Mouse (Mus musculus) CH12.LX (cell line): ENCODE results near the gene Taok2. TPM values are rescaled to one million over a fixed set of nuclear protein-coding genes. Genes with fewer than 3 reads are reported as not detected.

Source experiments
- DNase-seq: peaks from one replicate; pipeline ENCODE4 v3.0.0-alpha.2; 2013; ENCODE audit errors: extremely low read depth
- H3K27ac ChIP-seq: 2 replicates; pipeline ENCODE4 v1.5.1; 2012; ENCODE audit warnings: low read depth, mild to moderate bottlenecking, control low read depth, moderate library complexity; ENCODE audit not compliant: insufficient read depth
- H3K27me3 ChIP-seq: replicated peaks from 2 replicates; pipeline ENCODE3; 2012; ENCODE audit warnings: inconsistent platforms
- H3K36me3 ChIP-seq, 2 experiments: replicated peaks in 1 of 2; 2 replicates each; pipeline versions ENCODE3 to v1.6.1; 2012; ENCODE audit warnings: inconsistent platforms in 1 of 2, low read length in 1 of 2, mild to moderate bottlenecking in 1 of 2, mixed read lengths in 1 of 2, moderate library complexity in 1 of 2; ENCODE audit not compliant: control insufficient read depth in 1 of 2, insufficient read depth in 1 of 2
- H3K4me1 ChIP-seq, 2 experiments: 2 replicates each; pipeline ENCODE4 v1.6.1; 2012; ENCODE audit warnings: inconsistent platforms in 1 of 2, moderate library complexity in 1 of 2; ENCODE audit not compliant: insufficient read depth in 2 of 2, control insufficient read depth in 1 of 2
- H3K4me2 ChIP-seq: 2 replicates; pipeline ENCODE4 v1.6.1; 2012; ENCODE audit warnings: low read depth, mild to moderate bottlenecking, control low read depth; ENCODE audit not compliant: poor library complexity, insufficient read depth, severe bottlenecking
- H3K4me3 ChIP-seq, 3 experiments: fragments of 150-350 bp in 1 of 3; sonication (generic) in 1 of 3; replicated peaks in 1 of 3; 2 replicates each; pipeline versions ENCODE3 to v1.5.1; 2011 to 2012; ENCODE audit warnings: low read depth in 2 of 3, low read length in 2 of 3, mild to moderate bottlenecking in 2 of 3, moderate library complexity in 2 of 3, control low read depth in 1 of 3, improper control_type of control experiment in 1 of 3, inconsistent platforms in 1 of 3, mixed read lengths in 1 of 3; ENCODE audit not compliant: poor library complexity in 1 of 3
- H3K79me2 ChIP-seq: replicated peaks from 2 replicates; pipeline ENCODE4 v1.6.1; 2012; ENCODE audit warnings: mild to moderate bottlenecking, moderate library complexity; ENCODE audit not compliant: control insufficient read depth, poor library complexity, insufficient read depth, severe bottlenecking; ENCODE audit errors: extremely low read depth
- H3K9ac ChIP-seq: 2 replicates; pipeline ENCODE4 v1.6.1; 2012; ENCODE audit warnings: low read depth, mild to moderate bottlenecking, control low read depth, moderate library complexity; ENCODE audit not compliant: insufficient read depth
- H3K9me3 ChIP-seq: replicated peaks from 2 replicates; pipeline ENCODE3; 2012; ENCODE audit warnings: low read length, inconsistent platforms, mixed read lengths
- BHLHE40 ChIP-seq: IDR thresholded peaks from 2 replicates; pipeline ENCODE4 v1.6.1; 2011; ENCODE audit warnings: mild to moderate bottlenecking, low read depth, low read length, improper control_type of control experiment
- CHD2 ChIP-seq: IDR thresholded peaks from 2 replicates; pipeline ENCODE4 v1.6.1; 2011; ENCODE audit warnings: low read length, improper control_type of control experiment
- CTCF ChIP-seq, 2 experiments: IDR thresholded peaks in 1 of 2; conservative IDR thresholded peaks in 1 of 2; 2 replicates each; pipeline ENCODE4 v1.5.1; 2011 to 2012; ENCODE audit warnings: low read depth in 2 of 2, low read length in 2 of 2, improper control_type of control experiment in 1 of 2, inconsistent platforms in 1 of 2, mild to moderate bottlenecking in 1 of 2, moderate library complexity in 1 of 2
- ELF1 ChIP-seq: IDR thresholded peaks from 2 replicates; pipeline ENCODE4 v1.6.1; 2014; ENCODE audit warnings: low read depth, mild to moderate bottlenecking, inconsistent platforms, low read length, improper control_type of control experiment
- GABPA ChIP-seq: IDR thresholded peaks from 2 replicates; pipeline ENCODE4 v1.6.1; 2012; ENCODE audit warnings: low read depth, low read length, improper control_type of control experiment, inconsistent platforms; ENCODE audit not compliant: insufficient replicate concordance
- HCFC1 ChIP-seq: IDR thresholded peaks from 2 replicates; pipeline ENCODE4 v1.6.1; 2012; ENCODE audit warnings: low read depth, mild to moderate bottlenecking, inconsistent platforms, low read length, improper control_type of control experiment
- IRF4 ChIP-seq: IDR thresholded peaks from 2 replicates; pipeline ENCODE4 v1.6.1; 2014; ENCODE audit warnings: low read depth, mild to moderate bottlenecking, inconsistent platforms, low read length, improper control_type of control experiment
- JUN ChIP-seq: IDR thresholded peaks from 2 replicates; pipeline ENCODE4 v1.6.1; 2011; ENCODE audit warnings: low read depth, mild to moderate bottlenecking, low read length, improper control_type of control experiment, moderate library complexity; ENCODE audit not compliant: insufficient read depth
- JUND ChIP-seq: conservative IDR thresholded peaks from 2 replicates; pipeline ENCODE4 v1.6.1; 2011; ENCODE audit warnings: low read depth, low read length, improper control_type of control experiment
- KAT2A ChIP-seq: IDR thresholded peaks from 2 replicates; pipeline ENCODE4 v1.6.1; 2012; ENCODE audit warnings: low read length, improper control_type of control experiment, inconsistent platforms; ENCODE audit not compliant: insufficient replicate concordance
- MAFK ChIP-seq: IDR thresholded peaks from 2 replicates; pipeline ENCODE4 v1.6.1; 2011; ENCODE audit warnings: low read length, improper control_type of control experiment; ENCODE audit not compliant: insufficient replicate concordance
- MAX ChIP-seq: IDR thresholded peaks from 2 replicates; pipeline ENCODE4 v1.6.1; 2011; ENCODE audit warnings: low read length, improper control_type of control experiment
- MAZ ChIP-seq: IDR thresholded peaks from 2 replicates; pipeline ENCODE4 v1.6.1; 2012; ENCODE audit warnings: low read depth, mild to moderate bottlenecking, inconsistent platforms, low read length, improper control_type of control experiment, moderate library complexity
- MEF2A ChIP-seq: IDR thresholded peaks from 2 replicates; pipeline ENCODE4 v1.6.1; 2014; ENCODE audit warnings: low read depth, mild to moderate bottlenecking, inconsistent platforms, low read length, improper control_type of control experiment, borderline replicate concordance
- MXI1 ChIP-seq: IDR thresholded peaks from 2 replicates; pipeline ENCODE4 v1.6.1; 2011; ENCODE audit warnings: mild to moderate bottlenecking, low read depth, low read length, improper control_type of control experiment
- NELFE ChIP-seq: IDR thresholded peaks from 2 replicates; pipeline ENCODE4 v1.6.1; 2011; ENCODE audit warnings: low read depth, low read length, improper control_type of control experiment
- NRF1 ChIP-seq: IDR thresholded peaks from 2 replicates; pipeline ENCODE4 v1.6.1; 2014; ENCODE audit warnings: low read depth, mild to moderate bottlenecking, inconsistent platforms, low read length, improper control_type of control experiment, moderate library complexity
- POLR2A ChIP-seq: IDR thresholded peaks from 2 replicates; pipeline ENCODE4 v1.6.1; 2011; ENCODE audit warnings: low read depth, mild to moderate bottlenecking, improper control_type of control experiment, low read length
- POLR2AphosphoS2 ChIP-seq: IDR thresholded peaks from 2 replicates; pipeline ENCODE4 v1.6.1; 2011; ENCODE audit warnings: low read depth, low read length, improper control_type of control experiment
- RAD21 ChIP-seq: IDR thresholded peaks from 2 replicates; pipeline ENCODE4 v1.6.1; 2011; ENCODE audit warnings: low read depth, mild to moderate bottlenecking, low read length, improper control_type of control experiment, moderate library complexity
- SMC3 ChIP-seq: IDR thresholded peaks from 2 replicates; pipeline ENCODE4 v1.6.1; 2011; ENCODE audit warnings: low read depth, low read length, improper control_type of control experiment
- TBP ChIP-seq: conservative IDR thresholded peaks from 2 replicates; pipeline ENCODE4 v1.6.1; 2011; ENCODE audit warnings: low read depth, low read length, improper control_type of control experiment
- TCF12 ChIP-seq: IDR thresholded peaks from 2 replicates; pipeline ENCODE4 v1.6.1; 2014; ENCODE audit warnings: low read depth, mild to moderate bottlenecking, inconsistent platforms, low read length, improper control_type of control experiment
- UBTF ChIP-seq: IDR thresholded peaks from 2 replicates; pipeline ENCODE4 v1.6.1; 2012; ENCODE audit warnings: low read depth, mild to moderate bottlenecking, inconsistent platforms, low read length, improper control_type of control experiment, moderate library complexity
- USF2 ChIP-seq: conservative IDR thresholded peaks from 2 replicates; pipeline ENCODE4 v1.6.1; 2011; ENCODE audit warnings: low read depth, low read length, improper control_type of control experiment
- ZKSCAN1 ChIP-seq: IDR thresholded peaks from 2 replicates; pipeline ENCODE4 v1.6.1; 2012; ENCODE audit warnings: low read depth, inconsistent platforms, low read length, improper control_type of control experiment, borderline replicate concordance
- ZNF384 ChIP-seq: IDR thresholded peaks from 2 replicates; pipeline ENCODE4 v1.6.1; 2012; ENCODE audit warnings: low read depth, low read length, improper control_type of control experiment, inconsistent platforms
- dilution Hi-C: fragments of 300-500 bp; cut with MboI; formaldehyde crosslinking; loops from 2 replicates; pipeline ENCODE4 v1.14.3; 2020; ENCODE audit warnings: low sequenced_read_pairs; ENCODE audit not compliant: extremely low pct_unique_long_range_greater_than_20kb, extremely low pct_ligation_motif_present
- in situ Hi-C: fragments of 300-500 bp; cut with MboI; formaldehyde crosslinking; loops from 3 replicates; pipeline ENCODE4 v1.14.3; 2019; ENCODE audit warnings: low sequenced_read_pairs, low pct_ligation_motif_present, low pct_unique_long_range_greater_than_20kb, mixed read lengths
- polyA plus RNA-seq: library from polyadenylated mRNA; unstranded; fragments of >175 nt; gene quantifications from 2 replicates; pipeline ENCODE4 v1.2.1, GENCODE M21; 2012; ENCODE audit warnings: low read depth; ENCODE audit not compliant: insufficient read length
- total RNA-seq, 2 experiments: library from RNA; depleted of rRNA; stranded (reverse); fragments of 300-350 nt in 1 of 2; fragments of >200 nt in 1 of 2; gene quantifications; 2 replicates each; pipeline ENCODE4 v1.2.3; 2012 to 2014

The Taok2 gene
- total and polyA plus RNA-seq, 3 experiments: 15.3 to 32.2 (median 28.5) TPM

- H3K27ac ChIP-seq: peak overlapping the region; percentile 54
- H3K9ac ChIP-seq: peak overlapping the region; percentile 74
- H3K4me3 ChIP-seq: peak overlapping the region; percentile 84 to 87 (median 87)
- peaks cover 11 to 21% of the 10 kb centered on the region in 2 experiments for H3K4me1 ChIP-seq
- dilution Hi-C loops: no loop called here
- TF ChIP-seq HCFC1 (peak; percentile 64), BHLHE40 (peak; percentile 58), MAFK (no peak), POLR2A (peak; percentile 77), MXI1 (peak; percentile 13; the same call in 1 of the 2 replicates), JUND (no peak), CTCF (conservative IDR thresholded peaks at IDR 0.05 in 1 of 2, IDR thresholded peaks at IDR 0.05 in 1 of 2; ENCODE audit: low read depth in 2 of 2, low read length in 2 of 2) (no peak), ELF1 (0 out of 2 replicates have a peak, but pooled peaks have one; percentile 50), TBP (0 out of 2 replicates have a peak, but pooled peaks have one; percentile 64), IRF4 (0 out of 2 replicates have a peak, but pooled peaks have one; percentile 50), KAT2A (no peak), NELFE (peak; percentile 72), MAX (peak; percentile 35; the same call in 1 of the 2 replicates), TCF12 (peak; percentile 79), MAZ (0 out of 2 replicates have a peak, but pooled peaks have one; percentile 35), RAD21 (no peak), NRF1 (peak; percentile 99)
- TF ChIP-seq, all 38 proteins: peak for 12
- in situ Hi-C loops: loop anchor here (10.0 kb wide), 1 partner anchor 194 kb away; the partner anchor contains the start of gene Coro1a
- DNase-seq: peak; percentile 91
- no peaks in the 10 kb centered on the region for H3K79me2 ChIP-seq
- peak overlapping the region; percentile 89 for H3K4me2 ChIP-seq
- no peaks in the 10 kb centered on the region for H3K9me3 ChIP-seq
- peaks cover 0 to 21% of the 10 kb centered on the region in 2 experiments for H3K36me3 ChIP-seq
- no peaks in the 10 kb centered on the region for H3K27me3 ChIP-seq
Observed at GRCm38 (mm10) chr7:126898102-126898990, 13.8 kb upstream of the Taok2 start.

DNA sequence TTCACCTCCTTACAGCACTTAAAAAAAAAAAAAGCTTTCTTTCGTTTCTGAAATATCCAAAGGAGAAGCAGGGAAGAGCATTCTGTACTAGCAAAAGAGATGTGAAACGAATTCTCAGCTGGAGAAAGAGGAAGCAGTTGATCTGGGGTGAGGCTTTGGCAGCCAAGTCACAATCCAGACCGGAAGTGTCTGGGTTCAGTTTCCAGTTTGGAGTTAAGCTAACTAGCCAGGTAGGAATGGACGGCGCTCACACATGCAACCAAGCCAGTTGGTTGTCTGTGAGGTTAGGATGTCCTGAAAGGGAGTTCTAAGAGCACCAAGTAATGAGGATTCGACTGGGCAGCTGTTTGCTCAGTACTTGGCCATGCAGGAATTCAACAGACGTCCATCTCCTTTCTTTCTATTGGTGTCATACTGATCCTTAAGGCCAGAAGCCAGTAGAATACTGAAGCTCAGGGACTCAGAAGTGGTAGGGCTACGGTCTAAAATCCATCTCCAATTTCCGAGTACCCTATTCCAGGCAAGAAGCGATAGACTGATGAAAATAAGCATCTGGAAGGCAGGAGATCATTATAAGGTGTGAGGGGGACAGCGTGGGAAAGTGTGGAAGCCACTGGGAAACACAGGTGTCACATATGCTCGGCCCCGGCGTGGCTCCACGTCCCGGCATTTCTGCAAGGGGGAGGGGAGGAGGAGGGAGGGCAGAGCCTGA is 13.0 kb upstream of the Taok2 start:
- peaks cover 0 to 27% of the 10 kb centered on the region in 2 experiments for H3K36me3 ChIP-seq
- H3K27ac ChIP-seq: peak overlapping the region; percentile 54
- in situ Hi-C loops: loop anchor here (10.0 kb wide), 1 partner anchor 193 kb away; the partner anchor contains the start of gene Coro1a
- H3K4me2 ChIP-seq: peak overlapping the region; percentile 89
- H3K79me2 ChIP-seq: no peaks in the 10 kb centered on the region
- H3K9ac ChIP-seq: peak overlapping the region; percentile 74
- no peaks in the 10 kb centered on the region for H3K27me3 ChIP-seq
- H3K9me3 ChIP-seq: no peaks in the 10 kb centered on the region
- peaks cover 11 to 21% of the 10 kb centered on the region in 2 experiments for H3K4me1 ChIP-seq
- DNase-seq: peak; percentile 71
- dilution Hi-C loops: no loop called here
- peak overlapping the region; percentile 84 to 87 (median 87) for H3K4me3 ChIP-seq
- peak; percentile 69 for TF ChIP-seq IRF4
- no peak for TF ChIP-seq JUN
- no peak for TF ChIP-seq MEF2A
- TF ChIP-seq BHLHE40: no peak
- TF ChIP-seq TBP: 0 out of 2 replicates have a peak, but pooled peaks have one; percentile 46
- TF ChIP-seq POLR2AphosphoS2: no peak
- TF ChIP-seq NRF1: no peak
- 0 out of 2 replicates have a peak, but pooled peaks have one; percentile 23 for TF ChIP-seq UBTF
- TF ChIP-seq POLR2A: no peak
- no peak for TF ChIP-seq USF2
- no peak for TF ChIP-seq SMC3
- TF ChIP-seq ZNF384: peak; percentile 78
- TF ChIP-seq CHD2: no peak
- TF ChIP-seq KAT2A: no peak
- TF ChIP-seq GABPA: no peak
- TF ChIP-seq RAD21: no peak
- no peak for TF ChIP-seq ZKSCAN1
- 0 out of 2 replicates have a peak, but pooled peaks have one; percentile 57 for TF ChIP-seq MXI1
